Mouse (Mus musculus) cerebellum, adult 18-20 months (tissue): ENCODE measurements around the gene Rpl9-ps6.

ENCODE experiments used
- DNase-seq, 2 experiments: peaks; one replicate each; pipeline ENCODE4 v3.0.0; 2021

The Rpl9-ps6 gene

GRCm38 (mm10) chr19:32466478-32466877 lies at the start of gene Rpl9-ps6:
Rpl9-ps6 (minus strand) TSS chr19:32466578.
- DNase-seq, result no peak

GRCm38 (mm10) chr19:32512518-32512917 lies 46.1 kb upstream of the Rpl9-ps6 start:
- DNase-seq, result no peak

GRCm38 (mm10) chr19:32510962-32511361 lies 44.6 kb upstream of the Rpl9-ps6 start:
- no peak for DNase-seq

DNA sequence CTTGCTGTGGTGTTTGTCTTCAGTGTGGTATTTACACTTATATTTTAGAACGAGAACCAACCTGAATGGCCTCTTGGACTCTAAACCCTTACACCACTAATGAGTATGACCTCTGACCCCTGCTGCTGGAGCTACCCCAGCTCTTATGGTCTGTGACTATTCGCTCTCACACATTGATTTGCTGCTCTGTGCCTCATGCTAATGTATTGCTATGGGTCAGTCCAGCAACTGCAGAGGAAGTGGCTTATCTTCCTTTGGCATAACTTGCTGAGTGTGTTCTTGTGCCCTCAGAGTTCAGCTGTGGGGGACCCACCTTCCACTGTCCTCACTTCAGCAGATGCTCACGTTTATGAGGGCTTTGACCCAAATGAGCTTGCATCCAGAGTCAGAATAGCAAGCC lies 43.9 kb upstream of the Rpl9-ps6 start:
- DNase-seq, result no peak

DNA sequence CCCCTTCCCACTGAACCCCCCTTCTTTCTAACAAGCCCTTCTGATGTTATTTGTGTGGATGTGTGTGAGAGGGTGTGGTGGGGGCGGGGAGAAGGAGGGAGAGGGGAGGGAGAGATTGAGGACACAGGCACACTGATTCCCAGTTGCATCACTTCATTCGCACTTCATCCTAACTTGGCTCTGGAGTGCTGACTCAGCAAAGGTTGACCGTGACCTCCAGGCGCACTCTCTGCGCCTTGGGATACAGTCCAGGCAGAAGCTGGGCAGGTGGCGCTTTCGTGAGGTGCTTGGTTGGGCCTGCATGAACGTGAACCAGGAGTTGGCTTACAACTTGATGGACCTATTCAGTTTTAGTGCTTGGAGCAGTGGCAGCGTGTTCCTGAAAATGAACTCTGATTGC lies 41.1 kb upstream of the Rpl9-ps6 start:
- DNase-seq, result no peak

GRCm38 (mm10) chr19:32507100-32507499 lies 40.7 kb upstream of the Rpl9-ps6 start:
- no peak for DNase-seq

GRCm38 (mm10) chr19:32506514-32506913 lies 40.1 kb upstream of the Rpl9-ps6 start:
- no peak for DNase-seq

DNA sequence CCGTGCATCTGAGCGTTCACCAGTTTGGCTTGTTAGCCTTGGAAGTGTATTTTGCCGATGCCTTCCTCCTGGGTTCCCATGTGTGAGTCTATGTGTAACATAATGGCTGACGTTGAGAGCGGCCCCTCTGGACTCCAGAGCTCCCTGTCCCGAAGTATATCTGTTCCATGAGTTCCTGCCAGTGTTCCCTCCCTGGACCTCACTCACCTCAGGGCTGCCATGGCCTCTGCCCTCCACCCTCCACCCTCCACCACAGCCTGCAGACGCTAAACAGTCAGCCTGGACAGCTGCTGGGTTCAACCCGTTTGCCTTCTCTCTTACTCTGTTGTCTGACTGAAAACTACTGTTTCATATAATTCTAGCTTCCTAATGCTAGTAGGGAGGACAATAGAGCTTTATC lies 39.7 kb upstream of the Rpl9-ps6 start:
- no peak for DNase-seq

GRCm38 (mm10) chr19:32501414-32501813 lies 35.0 kb upstream of the Rpl9-ps6 start:
- DNase-seq, result no peak

DNA sequence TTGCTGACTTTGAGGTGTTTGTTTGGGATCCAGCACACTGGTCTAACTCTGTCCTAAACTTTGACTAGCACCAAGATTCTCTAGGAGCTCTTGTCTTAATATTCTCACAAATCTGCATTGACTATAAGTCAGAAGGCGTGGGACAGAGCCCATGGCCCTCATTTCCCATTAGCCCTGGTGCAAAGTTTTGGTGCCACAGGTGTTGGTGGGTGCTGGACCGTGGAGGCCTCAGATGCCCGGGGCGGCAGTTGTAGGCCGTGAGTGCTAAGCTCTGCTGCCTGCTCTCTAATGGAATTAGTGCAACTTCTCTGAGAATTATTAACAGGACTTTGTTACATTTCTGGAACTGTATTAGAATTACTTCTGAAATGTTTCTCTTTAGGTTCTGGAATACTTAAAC lies 31.6 kb upstream of the Rpl9-ps6 start:
- no peak for DNase-seq

- DNase-seq, result no peak
Observed at GRCm38 (mm10) chr19:32497411-32497810, 31.0 kb upstream of the Rpl9-ps6 start.

- DNase-seq, result no peak
Observed at GRCm38 (mm10) chr19:32495034-32495433, 28.7 kb upstream of the Rpl9-ps6 start.

GRCm38 (mm10) chr19:32494611-32495010 lies 28.2 kb upstream of the Rpl9-ps6 start:
- DNase-seq, result no peak

DNA sequence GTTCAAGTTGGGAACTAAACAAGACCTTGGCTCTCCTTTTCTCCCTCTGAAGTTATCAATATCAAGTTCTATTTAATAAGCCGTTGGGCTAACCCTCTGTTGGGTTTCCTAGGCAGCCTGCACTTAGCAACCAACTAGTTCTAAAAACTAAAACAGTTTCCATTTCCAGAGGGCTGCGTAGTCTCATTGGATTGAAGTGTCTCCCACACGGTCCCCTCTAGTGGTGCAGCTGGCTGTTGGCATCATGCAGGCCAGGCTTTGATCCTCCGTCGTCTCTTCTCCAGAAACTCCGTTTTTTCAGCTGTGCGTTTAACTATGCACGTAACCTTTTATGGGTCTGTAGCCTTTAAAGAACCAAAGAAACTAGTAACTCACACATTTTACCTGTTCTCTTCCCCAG lies 27.1 kb upstream of the Rpl9-ps6 start:
- DNase-seq, result no peak

GRCm38 (mm10) chr19:32492981-32493380 lies 26.6 kb upstream of the Rpl9-ps6 start:
- DNase-seq, result no peak

GRCm38 (mm10) chr19:32492339-32492738 lies 26.0 kb upstream of the Rpl9-ps6 start:
- no peak for DNase-seq

GRCm38 (mm10) chr19:32490976-32491375 lies 24.6 kb upstream of the Rpl9-ps6 start:
- DNase-seq, result no peak

DNA sequence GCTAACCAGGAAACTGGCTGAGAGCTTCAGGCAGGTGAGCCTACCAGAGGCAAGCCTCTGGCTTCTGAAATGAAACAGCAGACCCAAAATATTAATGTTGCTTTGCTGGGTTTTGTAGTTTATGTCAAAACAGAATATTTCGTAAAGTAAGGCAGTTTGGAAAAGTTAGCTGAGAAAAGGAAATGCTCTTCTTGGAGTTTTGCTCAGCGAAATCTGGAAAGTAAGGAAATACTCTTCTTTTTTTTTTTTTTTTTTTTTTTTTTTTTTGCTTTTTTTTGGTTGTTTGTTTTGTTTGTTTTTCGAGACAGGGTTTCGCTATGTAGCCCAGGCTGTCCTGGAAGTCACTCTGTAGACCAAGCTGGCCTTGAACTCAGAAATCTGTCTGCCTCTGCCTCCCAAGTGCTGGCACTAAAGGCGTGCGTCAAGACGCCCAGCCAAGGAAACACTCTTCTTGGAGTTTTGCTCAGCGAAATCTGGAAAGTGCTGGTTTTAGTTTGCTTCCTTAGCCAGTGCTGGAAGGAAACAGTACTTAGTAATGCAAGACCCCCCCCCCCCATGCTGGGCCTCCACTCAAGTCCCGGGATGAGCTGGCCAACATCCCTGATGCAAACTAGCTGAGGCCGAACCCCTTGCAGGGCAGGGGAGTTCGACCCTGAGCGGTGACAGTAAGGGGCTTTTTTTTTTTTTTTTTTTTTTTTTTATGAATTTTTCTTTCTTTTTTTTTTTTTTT lies 23.0 kb upstream of the Rpl9-ps6 start:
- DNase-seq, result no peak

GRCm38 (mm10) chr19:32487595-32488255 lies 21.3 kb upstream of the Rpl9-ps6 start:
- DNase-seq, result no peak

GRCm38 (mm10) chr19:32486106-32486724 lies 19.8 kb upstream of the Rpl9-ps6 start:
- peak; percentile 62 to 70 for DNase-seq

GRCm38 (mm10) chr19:32485681-32486105 lies 19.3 kb upstream of the Rpl9-ps6 start, which contains the start of gene Minpp1:
Minpp1 (plus strand) TSS chr19:32485769.
- DNase-seq, result peak; percentile 82 to 89

DNA sequence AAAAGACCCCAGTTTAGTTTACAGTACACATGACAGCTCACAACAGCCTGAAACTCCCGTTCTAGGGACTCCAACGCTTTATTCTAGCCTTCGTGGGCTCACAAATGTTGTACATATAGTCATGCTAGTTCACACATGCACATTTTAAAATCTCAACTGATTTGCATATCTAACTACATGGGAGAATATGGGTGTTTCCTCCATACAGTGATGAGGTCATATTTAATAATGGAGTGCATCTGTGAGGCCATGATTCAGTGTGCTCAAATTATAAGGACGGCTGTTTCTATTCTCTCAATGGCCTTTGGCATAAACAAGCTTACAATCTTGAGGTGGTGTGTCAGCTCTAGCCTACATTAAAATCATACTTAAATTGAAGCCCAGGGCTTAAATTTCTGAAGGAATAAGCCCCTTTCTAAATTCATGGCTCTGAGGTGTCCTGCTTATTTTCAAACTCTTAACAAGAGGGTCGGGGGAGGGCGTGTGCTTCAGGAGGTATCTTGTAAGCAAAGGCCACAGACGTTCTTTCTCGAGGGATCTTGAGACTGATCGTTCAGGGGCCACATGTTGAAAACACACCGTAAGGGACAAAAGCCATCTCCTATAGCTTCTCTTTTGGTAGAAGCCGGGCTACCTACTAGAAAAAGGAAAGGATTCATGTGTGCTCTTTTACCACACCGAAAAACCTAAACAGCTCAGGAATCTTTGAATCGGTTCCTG lies 18.7 kb upstream of the Rpl9-ps6 start:
- DNase-seq, result no peak

DNA sequence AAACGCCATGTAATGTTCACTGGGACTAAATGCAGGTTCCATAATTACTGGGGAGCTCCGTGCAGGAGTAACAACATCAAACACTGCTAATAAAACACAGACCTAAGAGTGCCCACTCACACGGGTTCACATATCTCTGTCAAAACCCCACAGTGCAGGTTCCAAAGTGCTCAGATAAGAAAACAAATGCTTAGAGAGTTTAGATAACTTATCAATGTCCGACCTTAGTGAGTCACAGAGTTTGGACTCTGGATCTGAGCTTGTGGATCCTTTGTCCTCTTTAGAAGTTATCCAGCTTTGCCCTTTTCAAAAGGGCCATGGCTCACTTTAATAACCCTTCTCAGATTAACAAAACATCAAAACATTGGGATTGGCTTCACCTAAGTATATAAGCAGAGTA lies 15.1 kb upstream of the Rpl9-ps6 start:
- no peak for DNase-seq
